Mouse (Mus musculus) C2C12 (cell line): Measurements from ENCODE around the gene Ptprcap.

Experiments used
- CEBPB ChIP-seq: IDR thresholded peaks from one replicate; pipeline ENCODE4 v1.6.1; 2011; ENCODE audit warnings: low read depth, mild to moderate bottlenecking, control low read depth, moderate library complexity
- CTCF ChIP-seq: IDR thresholded peaks from one replicate; pipeline ENCODE4 v1.5.1; 2011; ENCODE audit not compliant: control insufficient read depth, insufficient read depth, insufficient read length
- FOSL1 ChIP-seq: IDR thresholded peaks from one replicate; pipeline ENCODE4 v1.8.0; 2011; ENCODE audit warnings: mild to moderate bottlenecking, low read length; ENCODE audit not compliant: poor library complexity, insufficient read depth, severe bottlenecking
- MAX ChIP-seq: IDR thresholded peaks from one replicate; pipeline ENCODE4 v1.6.1; 2011; ENCODE audit warnings: mild to moderate bottlenecking, control low read depth
- MYOD1 ChIP-seq: IDR thresholded peaks from one replicate; pipeline ENCODE4 v1.6.1; 2011; ENCODE audit warnings: low read depth; ENCODE audit not compliant: control insufficient read depth, insufficient read length
- MYOG ChIP-seq: IDR thresholded peaks from one replicate; pipeline ENCODE4 v1.6.1; 2011; ENCODE audit not compliant: control insufficient read depth, insufficient read length; ENCODE audit errors: extremely low read depth
- USF1 ChIP-seq: IDR thresholded peaks from one replicate; pipeline ENCODE4 v1.6.1; 2011; ENCODE audit warnings: low read depth, mild to moderate bottlenecking, control low read depth, moderate library complexity

DNA sequence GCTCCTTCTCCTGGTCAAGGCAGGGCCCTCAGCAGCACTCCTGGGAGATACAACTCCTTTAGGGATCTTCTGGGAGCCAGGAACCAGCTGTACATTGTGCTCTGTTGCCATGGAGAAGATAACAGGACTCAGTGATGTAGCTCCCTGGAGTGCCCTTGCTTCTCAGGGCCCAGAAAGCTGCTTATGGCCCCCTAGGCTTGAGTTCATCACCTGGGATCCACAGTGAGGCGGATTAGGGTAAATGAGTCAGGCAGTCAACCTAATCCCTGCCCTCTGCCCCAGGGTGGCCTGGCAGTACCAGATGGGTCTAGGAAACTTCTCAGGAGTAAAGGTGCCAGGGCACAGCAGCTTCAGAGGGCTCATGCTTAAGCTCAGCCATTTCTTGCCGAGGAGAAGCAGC is 14.0 kb upstream of the Ptprcap start, which contains the start of gene Gpr152:
- TF ChIP-seq CTCF (no peak), USF1 (no peak), MYOG (no peak), MAX (no peak), CEBPB (no peak), MYOD1 (no peak), FOSL1 (no peak)
